Mouse (Mus musculus) olfactory bulb, adult 2 months (tissue): Measurements from ENCODE around the gene Creb5.

Experiments used
- CTCF ChIP-seq: fragments of 200-500 bp; IDR thresholded peaks from 2 replicates; pipeline ENCODE4 v1.5.1; 2012; ENCODE audit warnings: low read depth, mild to moderate bottlenecking, low read length, moderate library complexity; ENCODE audit not compliant: insufficient read depth
- POLR2A ChIP-seq: fragments of 200-500 bp; IDR thresholded peaks from 2 replicates; pipeline ENCODE4 v1.6.1; 2012; ENCODE audit warnings: mild to moderate bottlenecking, low read depth, low read length, moderate library complexity; ENCODE audit not compliant: insufficient read depth

GRCm38 (mm10) chr6:53356328-53356727, 69.3 kb downstream of the Creb5 start:
- no peak for TF ChIP-seq CTCF
- TF ChIP-seq POLR2A, result no peak
